Mouse (Mus musculus): ENCODE measurements around the gene Egfl7.

The Egfl7 gene

GRCm38 (mm10) chr2:26594934-26595724 lies 15.3 kb downstream of the Egfl7 start:
- DNase-seq = no peak

- no peak for DNase-seq
These were observed 16.1 kb downstream of the Egfl7 start for GRCm38 (mm10) chr2:26595725-26596435.

- DNase-seq = no peak
These were observed 17.1 kb downstream of the Egfl7 start for GRCm38 (mm10) chr2:26596898-26597297.

- DNase-seq = no peak
These were observed 18.0 kb downstream of the Egfl7 start for GRCm38 (mm10) chr2:26597810-26598209.

GRCm38 (mm10) chr2:26598462-26598861 lies 18.6 kb downstream of the Egfl7 start:
- no peak for DNase-seq

- no peak for DNase-seq
These were observed 20.2 kb downstream of the Egfl7 start for GRCm38 (mm10) chr2:26599965-26600364.

GRCm38 (mm10) chr2:26600664-26601063 lies 20.9 kb downstream of the Egfl7 start:
- no peak for DNase-seq

GRCm38 (mm10) chr2:26601595-26601994 lies 21.8 kb downstream of the Egfl7 start:
- DNase-seq = no peak

GRCm38 (mm10) chr2:26602631-26603030 lies 22.8 kb downstream of the Egfl7 start:
- no peak for DNase-seq

GRCm38 (mm10) chr2:26603159-26603558 lies 23.3 kb downstream of the Egfl7 start:
- DNase-seq = no peak

GRCm38 (mm10) chr2:26603720-26604671 lies 24.2 kb downstream of the Egfl7 start, which contains the start of gene Agpat2:
Gene Agpat2, minus strand, starts transcription at chr2:26604417.
- DNase-seq = no peak

GRCm38 (mm10) chr2:26605331-26605730 lies 25.5 kb downstream of the Egfl7 start:
- DNase-seq = no peak

GRCm38 (mm10) chr2:26606579-26606978 lies 26.8 kb downstream of the Egfl7 start:
- no peak for DNase-seq

- no peak for DNase-seq
These were observed 27.5 kb downstream of the Egfl7 start for GRCm38 (mm10) chr2:26607056-26607910.

- no peak for DNase-seq
These were observed 29.0 kb downstream of the Egfl7 start for GRCm38 (mm10) chr2:26608781-26609180.

GRCm38 (mm10) chr2:26609261-26609661 lies 29.4 kb downstream of the Egfl7 start:
- no peak for DNase-seq

GRCm38 (mm10) chr2:26610526-26610925 lies 30.7 kb downstream of the Egfl7 start:
- DNase-seq = no peak

GRCm38 (mm10) chr2:26611054-26611453 lies 31.2 kb downstream of the Egfl7 start:
- DNase-seq = no peak

- DNase-seq = no peak
These were observed 32.1 kb downstream of the Egfl7 start for GRCm38 (mm10) chr2:26611896-26612295.

GRCm38 (mm10) chr2:26614903-26615302 lies 35.1 kb downstream of the Egfl7 start:
- DNase-seq = no peak

GRCm38 (mm10) chr2:26615459-26616124 lies 35.8 kb downstream of the Egfl7 start:
- DNase-seq = no peak
